Mouse (Mus musculus) heart, embryonic 11.5 days (tissue): ENCODE results near the gene Ralgps1. TPM values are rescaled to one million over a fixed set of nuclear protein-coding genes. Genes with fewer than 3 reads are reported as not detected.

ENCODE experiments used
- ATAC-seq: fragments of 200-750 bp; cut with Nextera tagmentation; replicated peaks from 2 replicates; pipeline ENCODE4 v1.8.0; 2017; ENCODE audit warnings: moderate library complexity; ENCODE audit not compliant: insufficient number of reproducible peaks, low FRiP score, low TSS enrichment
- H3K27ac ChIP-seq: fragments of 300-500 bp; sonication (generic); 2 replicates; pipeline ENCODE4 v1.5.1; 2014; ENCODE audit warnings: mild to moderate bottlenecking, low read depth, low read length
- H3K27me3 ChIP-seq: fragments of 300-500 bp; sonication (generic); 2 replicates; pipeline ENCODE4 v1.6.1; 2014; ENCODE audit warnings: mild to moderate bottlenecking, low read length, mixed read lengths; ENCODE audit not compliant: control insufficient read depth, insufficient read depth
- H3K36me3 ChIP-seq: fragments of 300-500 bp; sonication (generic); 2 replicates; pipeline ENCODE4 v1.6.1; 2014; ENCODE audit warnings: mild to moderate bottlenecking, low read length, moderate library complexity, mixed read lengths; ENCODE audit not compliant: control insufficient read depth, insufficient read depth
- H3K4me1 ChIP-seq: fragments of 300-500 bp; sonication (generic); 2 replicates; pipeline ENCODE4 v1.6.1; 2014; ENCODE audit warnings: low read length; ENCODE audit not compliant: control insufficient read depth, insufficient read depth
- H3K4me2 ChIP-seq: fragments of 300-500 bp; sonication (generic); 2 replicates; pipeline ENCODE4 v1.6.1; 2014; ENCODE audit warnings: mild to moderate bottlenecking, moderate library complexity
- H3K4me3 ChIP-seq: fragments of 300-500 bp; sonication (generic); 2 replicates; pipeline ENCODE4 v1.5.1; 2014; ENCODE audit warnings: low read depth, low read length
- H3K9ac ChIP-seq: fragments of 300-500 bp; sonication (generic); 2 replicates; pipeline ENCODE4 v1.6.1; 2014; ENCODE audit warnings: mild to moderate bottlenecking, low read depth, low read length, moderate library complexity
- H3K9me3 ChIP-seq: fragments of 300-500 bp; sonication (generic); replicated peaks from 2 replicates; pipeline ENCODE4 v1.6.1; 2016; ENCODE audit warnings: low read length; ENCODE audit not compliant: control insufficient read depth
- WGBS: fragments of 180-500 bp; shearing (Covaris S2); extraction: QIAGEN DNeasy Blood & Tissue Kit; methylation state at CpG from one replicate; pipeline ENCODE4 v1.1.7; 2014; ENCODE audit not compliant: insufficient replicate concordance; 5-methylcytosine and 5-hydroxymethylcytosine counted together
- polyA plus RNA-seq: library from polyadenylated mRNA; unstranded; fragments of >200 nt; fragmentation: Nextera tagmentation; extraction: Ambion mirVana; gene quantifications from 2 replicates; pipeline ENCODE4 v1.2.1, GENCODE M21; 2014

The Ralgps1 gene
- polyA plus RNA-seq, 1 experiment from 2014 or later = 6.6 TPM

DNA sequence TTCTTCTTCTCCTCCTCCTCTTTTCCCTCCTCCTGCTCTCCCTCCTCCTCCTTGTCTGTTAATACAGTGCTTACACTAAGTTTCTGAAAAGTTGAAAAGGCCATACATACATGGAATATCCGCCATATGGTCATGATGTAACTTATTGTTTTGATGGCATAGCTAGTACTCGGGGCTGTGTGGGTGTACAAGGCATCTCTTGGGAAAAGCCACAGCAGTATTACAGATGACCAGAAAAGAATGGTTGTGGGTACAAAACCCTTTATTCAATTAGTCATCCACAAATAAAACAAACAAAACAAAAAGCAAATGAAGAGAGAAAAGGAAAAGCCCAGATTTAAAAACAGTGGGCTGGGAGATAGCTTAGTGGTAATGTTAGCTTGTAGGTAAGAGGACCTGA, 90.8 kb downstream of the Ralgps1 start:
- Histone ChIP-seq H3K9ac (no peak overlapping the region), H3K4me1 (peaks cover 7% of the 10 kb centered on the region; the same call in 1 of the 2 replicates), H3K27me3 (no peaks in the 10 kb centered on the region), H3K9me3 (no peaks in the 10 kb centered on the region), H3K4me2 (no peak overlapping the region), H3K4me3 (no peak overlapping the region), H3K27ac (no peak overlapping the region), H3K36me3 (no peaks in the 10 kb centered on the region)
- WGBS = 78% methylated on average over 2 of the region's 2 CpGs
- no peak for ATAC-seq

DNA sequence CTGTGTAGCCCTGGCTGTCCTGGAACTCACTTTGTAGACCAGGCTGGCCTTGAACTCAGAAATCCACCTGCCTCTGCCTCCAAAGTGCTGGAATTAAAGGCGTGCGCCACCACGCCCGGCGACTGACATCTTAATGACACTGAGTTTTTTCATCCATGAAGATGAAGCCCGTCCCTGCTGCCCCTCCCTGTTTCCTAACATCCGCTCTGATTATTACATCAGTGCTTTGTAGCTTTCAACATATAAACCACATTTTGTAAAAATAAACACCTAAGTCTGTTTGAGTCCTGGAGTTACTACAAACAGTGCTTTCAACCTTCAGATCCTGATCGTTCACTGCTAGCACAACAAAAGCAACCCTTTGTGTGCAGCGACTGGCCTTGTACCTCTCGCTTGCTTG, 91.5 kb downstream of the Ralgps1 start:
- Histone ChIP-seq H3K4me1 (peaks cover 7% of the 10 kb centered on the region; the same call in 1 of the 2 replicates), H3K9ac (no peak overlapping the region), H3K4me2 (no peak overlapping the region), H3K4me3 (no peak overlapping the region), H3K9me3 (no peaks in the 10 kb centered on the region), H3K27me3 (no peaks in the 10 kb centered on the region), H3K27ac (no peak overlapping the region), H3K36me3 (no peaks in the 10 kb centered on the region)
- 87% methylated on average over 10 of the region's 10 CpGs for WGBS
- no peak for ATAC-seq

DNA sequence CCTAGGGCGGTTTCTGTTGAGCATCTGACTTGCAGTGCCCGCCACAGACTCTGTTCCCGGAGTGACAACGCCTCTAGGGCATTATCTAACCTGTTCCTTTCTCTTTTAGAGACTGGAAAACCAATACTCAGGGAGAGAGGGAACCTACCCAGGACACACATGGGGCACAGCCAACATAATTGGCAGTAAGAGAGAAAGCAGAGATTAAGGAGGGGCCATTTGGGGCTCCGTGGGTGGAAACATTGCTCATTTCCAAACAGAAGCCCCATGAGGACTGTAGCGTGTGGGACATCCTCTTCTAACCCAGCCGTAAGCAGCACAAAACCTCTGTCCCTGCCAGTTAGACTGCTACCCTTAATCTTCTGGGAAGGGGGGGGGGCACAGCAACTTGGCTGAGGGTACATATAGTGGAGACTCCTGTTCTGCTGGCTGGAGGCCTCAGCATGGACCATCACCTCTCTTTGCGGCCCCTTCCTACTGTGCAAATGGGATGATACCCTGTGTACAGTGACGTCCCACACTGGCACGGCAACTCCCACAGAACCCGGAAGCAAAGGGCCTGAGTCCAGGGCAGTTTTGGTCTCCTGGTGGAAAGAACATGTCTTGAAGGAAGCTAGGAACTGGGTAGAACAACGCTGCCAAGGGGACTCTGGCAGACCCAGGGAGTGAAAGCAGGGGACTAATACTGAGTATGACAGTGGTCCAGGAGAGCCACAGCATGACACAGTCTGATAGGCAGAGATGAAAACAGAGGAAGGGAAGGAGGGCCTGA, 96.4 kb downstream of the Ralgps1 start:
- WGBS = 82% methylated on average over 12 of the region's 12 CpGs
- no peak overlapping the region for H3K4me3 ChIP-seq
- no peak overlapping the region for H3K4me2 ChIP-seq
- H3K9ac ChIP-seq = no peak overlapping the region
- no peaks in the 10 kb centered on the region for H3K27me3 ChIP-seq
- no peak overlapping the region for H3K27ac ChIP-seq
- no peak for ATAC-seq
- no peaks in the 10 kb centered on the region for H3K9me3 ChIP-seq
- H3K36me3 ChIP-seq = no peaks in the 10 kb centered on the region
- H3K4me1 ChIP-seq = no peaks in the 10 kb centered on the region

DNA sequence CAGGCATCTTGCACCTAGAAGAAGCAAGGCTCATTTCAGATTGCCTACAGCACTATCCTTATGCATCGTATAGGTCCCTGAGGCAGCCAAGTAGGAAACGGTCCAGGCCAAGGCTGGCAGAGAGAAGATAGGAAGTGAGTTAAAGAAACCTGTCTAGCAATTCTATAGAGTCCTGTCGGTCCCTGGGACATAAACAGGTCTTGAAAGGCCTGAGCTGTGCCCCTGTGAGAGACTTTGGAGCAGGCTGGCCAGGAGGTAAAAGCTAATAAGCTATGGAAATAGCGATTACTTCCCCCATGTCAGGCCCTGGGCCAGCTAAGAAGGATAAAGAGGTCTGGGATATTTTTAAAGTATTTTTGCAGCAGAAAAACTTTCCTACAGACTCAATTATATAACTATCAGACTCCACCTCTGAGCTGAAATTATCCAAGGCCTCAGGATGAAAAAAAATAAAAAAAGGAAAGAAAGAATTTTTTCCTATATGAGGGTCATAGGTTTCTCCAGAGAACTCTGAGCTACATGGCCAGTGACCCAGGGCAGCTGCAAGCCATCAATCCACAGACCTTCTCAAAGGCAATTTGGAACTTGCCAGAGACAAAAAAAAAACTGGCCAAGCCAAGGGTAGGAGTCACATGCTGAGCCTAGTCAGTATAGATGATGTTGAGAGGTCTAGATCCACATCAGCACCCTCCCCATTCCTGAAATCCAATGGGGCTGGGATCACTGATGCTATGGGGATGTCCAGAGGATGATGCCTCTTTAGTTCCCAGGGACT, 98.4 kb downstream of the Ralgps1 start:
- peaks cover 14% of the 10 kb centered on the region for H3K4me1 ChIP-seq
- WGBS = 67% methylated on average over 4 of the region's 4 CpGs
- no peaks in the 10 kb centered on the region for H3K36me3 ChIP-seq
- no peak overlapping the region for H3K27ac ChIP-seq
- no peak overlapping the region for H3K4me3 ChIP-seq
- H3K9me3 ChIP-seq = no peaks in the 10 kb centered on the region
- H3K27me3 ChIP-seq = no peaks in the 10 kb centered on the region
- no peak overlapping the region for H3K9ac ChIP-seq
- ATAC-seq = no peak
- no peak overlapping the region for H3K4me2 ChIP-seq

DNA sequence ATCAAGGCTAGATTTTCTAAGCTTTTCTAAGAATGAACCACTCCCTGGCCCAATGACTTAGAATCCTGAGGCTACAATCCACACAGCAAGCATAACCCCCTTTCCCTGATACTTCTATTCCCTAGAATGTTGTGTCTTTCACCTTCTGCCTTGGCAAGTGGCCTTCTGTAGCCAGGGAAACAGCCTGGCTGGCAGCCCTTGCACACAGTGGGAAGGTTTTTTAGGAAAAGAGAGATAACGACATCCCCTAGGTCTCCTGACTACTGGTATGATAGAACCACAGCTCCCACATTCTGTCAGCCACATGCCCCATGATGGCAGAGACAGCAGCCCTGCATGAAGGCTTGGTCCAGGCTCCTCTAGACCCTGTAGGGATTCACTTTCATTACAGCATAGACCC, 99.8 kb downstream of the Ralgps1 start:
- H3K36me3 ChIP-seq = no peaks in the 10 kb centered on the region
- H3K9ac ChIP-seq = no peak overlapping the region
- no peak overlapping the region for H3K27ac ChIP-seq
- H3K27me3 ChIP-seq = no peaks in the 10 kb centered on the region
- H3K9me3 ChIP-seq = no peaks in the 10 kb centered on the region
- H3K4me1 ChIP-seq = peaks cover 16% of the 10 kb centered on the region
- ATAC-seq = no peak
- H3K4me2 ChIP-seq = no peak overlapping the region
- 62% methylated on average over 1 of the region's 1 CpGs for WGBS
- no peak overlapping the region for H3K4me3 ChIP-seq

DNA sequence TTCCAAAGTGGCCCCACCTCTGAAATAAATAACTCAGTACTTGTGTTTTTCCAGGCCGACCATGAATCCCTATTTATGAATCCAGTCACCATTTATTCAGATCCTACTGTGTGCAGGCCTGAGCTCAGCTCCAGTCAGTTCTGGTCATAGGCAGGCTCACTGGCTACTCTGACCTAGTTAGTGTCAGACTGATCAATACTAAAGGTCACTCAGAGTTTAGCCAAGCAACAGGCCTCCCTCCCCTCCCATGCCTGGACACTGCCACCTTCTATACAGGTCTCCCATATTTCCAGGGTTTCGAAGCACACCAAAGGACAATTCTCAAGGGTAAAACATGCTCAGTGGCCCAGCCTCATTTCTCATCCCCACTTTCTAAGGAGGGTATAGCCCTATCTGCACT, 100.7 kb downstream of the Ralgps1 start:
- WGBS = 85% methylated on average over 2 of the region's 2 CpGs
- peaks cover 22% of the 10 kb centered on the region for H3K4me1 ChIP-seq

DNA sequence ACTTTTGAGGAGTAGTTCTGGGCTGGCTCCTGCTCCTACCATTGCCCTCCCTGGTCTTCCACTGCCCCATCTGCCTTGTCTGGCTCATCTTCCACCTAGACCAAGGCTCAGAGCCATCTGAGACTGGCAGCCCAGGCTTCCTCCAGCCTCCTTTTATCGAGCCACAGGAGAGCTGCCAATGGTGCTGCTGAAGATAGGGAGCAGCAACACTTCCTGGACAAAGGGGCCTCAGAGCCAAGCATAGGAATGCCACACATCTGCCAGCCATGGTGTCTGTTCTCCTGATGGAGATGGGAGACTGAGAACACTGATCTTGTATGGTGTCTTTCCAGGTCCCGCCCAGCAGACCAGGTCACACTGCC, 102.2 kb downstream of the Ralgps1 start:
- H3K27me3 ChIP-seq = no peaks in the 10 kb centered on the region
- no peak overlapping the region for H3K4me2 ChIP-seq
- H3K4me1 ChIP-seq = peaks cover 26% of the 10 kb centered on the region
- H3K9ac ChIP-seq = peak overlapping the region; percentile 36
- ATAC-seq = no peak
- 62% methylated on average over 2 of the region's 2 CpGs for WGBS
- no peaks in the 10 kb centered on the region for H3K9me3 ChIP-seq
- H3K36me3 ChIP-seq = no peaks in the 10 kb centered on the region
- no peak overlapping the region for H3K4me3 ChIP-seq
- peak overlapping the region; percentile 92 for H3K27ac ChIP-seq

More for the DNA sequence above, 100.7 kb downstream of the Ralgps1 start:
- no peak for ATAC-seq
- no peak overlapping the region for H3K9ac ChIP-seq
- H3K27me3 ChIP-seq = no peaks in the 10 kb centered on the region
- H3K9me3 ChIP-seq = no peaks in the 10 kb centered on the region
- H3K36me3 ChIP-seq = no peaks in the 10 kb centered on the region
- H3K4me2 ChIP-seq = no peak overlapping the region
- no peak overlapping the region for H3K4me3 ChIP-seq
- H3K27ac ChIP-seq = no peak overlapping the region

DNA sequence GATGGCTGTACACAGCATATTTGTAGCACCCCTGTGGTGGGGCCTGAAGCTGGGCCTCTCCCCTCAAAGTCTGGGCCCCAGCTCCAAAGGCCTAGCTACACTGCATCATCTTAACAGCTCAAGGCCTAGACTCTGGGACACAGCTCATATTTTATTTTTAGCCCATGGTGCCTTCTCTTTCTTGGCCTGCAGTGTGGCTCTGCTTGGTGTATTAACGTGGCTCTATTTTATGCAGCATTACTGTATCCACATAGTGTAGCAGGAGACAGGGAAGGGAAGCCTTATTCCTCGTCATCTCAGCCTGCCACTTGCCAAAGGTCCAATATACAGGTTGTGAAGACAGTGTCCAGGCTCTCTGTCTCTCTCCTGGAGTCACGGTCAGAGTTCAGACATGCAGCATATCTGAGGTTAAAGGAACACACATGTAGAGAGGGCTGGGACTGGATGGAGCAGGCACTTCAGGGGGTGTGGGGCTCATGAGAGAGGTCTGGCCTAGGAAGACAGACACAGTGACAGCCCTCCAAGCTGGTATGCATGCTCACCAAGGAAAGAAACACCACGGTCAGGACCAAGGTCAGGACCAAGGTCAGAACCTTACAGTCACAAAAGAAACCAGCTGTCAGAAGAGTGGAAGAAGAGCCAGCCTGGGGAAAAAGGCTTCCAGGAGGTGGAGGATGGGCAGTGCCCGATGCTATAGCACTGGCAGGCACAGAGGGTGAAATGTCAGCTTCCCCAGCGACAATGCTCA, 102.7 kb downstream of the Ralgps1 start:
- H3K4me1 ChIP-seq = peaks cover 26% of the 10 kb centered on the region

More for the DNA sequence above, 102.7 kb downstream of the Ralgps1 start:
- H3K27me3 ChIP-seq = no peaks in the 10 kb centered on the region
- no peak for ATAC-seq
- H3K4me3 ChIP-seq = no peak overlapping the region
- WGBS = 59% methylated on average over 6 of the region's 6 CpGs
- H3K4me2 ChIP-seq = no peak overlapping the region
- peak overlapping the region; percentile 92 for H3K27ac ChIP-seq
- no peaks in the 10 kb centered on the region for H3K36me3 ChIP-seq
- peak overlapping the region; percentile 36 for H3K9ac ChIP-seq
- H3K9me3 ChIP-seq = no peaks in the 10 kb centered on the region
